Mouse (Mus musculus): ENCODE data around the gene Robo4. TPM values are rescaled to one million over a fixed set of nuclear protein-coding genes. Genes with fewer than 3 reads are reported as not detected.

Robo4 gene
- polyA plus RNA-seq, 1 experiment from 2014 or later, result 17.5 TPM

DNA sequence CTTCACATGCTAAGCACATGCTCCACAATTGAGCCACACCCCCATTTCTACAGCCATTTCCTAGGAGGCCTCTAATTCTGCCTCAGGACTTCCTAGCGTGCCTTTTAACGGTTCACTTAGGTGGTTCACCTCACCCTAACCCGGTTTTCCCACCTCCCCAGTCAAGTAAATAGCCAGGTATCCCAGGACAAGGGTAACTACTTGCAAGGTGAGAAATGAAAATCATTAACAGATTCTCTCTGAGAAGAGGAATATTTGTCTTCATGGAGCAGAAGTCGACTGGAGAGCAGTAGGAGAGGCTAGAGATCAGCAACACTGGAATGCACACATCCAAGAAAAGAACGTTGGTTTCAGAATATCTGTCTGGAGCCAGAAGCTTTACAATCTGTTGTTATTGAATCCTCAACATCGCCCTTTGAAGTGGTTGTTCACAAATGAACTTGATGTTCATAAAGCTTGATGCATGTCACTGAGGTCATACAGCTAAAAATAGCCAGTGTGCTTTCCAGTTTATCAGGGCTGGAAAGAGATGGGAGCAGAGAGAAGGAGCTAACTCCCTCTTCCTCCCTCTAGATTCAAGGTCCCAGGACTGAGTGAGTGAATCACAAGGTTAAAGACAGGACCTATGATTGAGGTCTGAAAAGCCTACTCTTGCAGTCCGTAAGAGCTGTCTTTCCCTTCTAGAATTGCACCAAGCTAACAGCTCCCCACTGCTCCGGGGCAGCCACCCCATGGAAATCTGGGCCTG is 8.2 kb downstream of the Robo4 start:
- no peak for DNase-seq (ENCODE audit: low spot score)
- no peaks in the 10 kb centered on the region for H3K27me3 ChIP-seq (ENCODE audit: insufficient read depth, low read length)
- no peak overlapping the region for H3K27ac ChIP-seq
- H3K36me3 ChIP-seq (ENCODE audit: insufficient read depth, low read length), result no peaks in the 10 kb centered on the region
- no peak overlapping the region for H3K4me3 ChIP-seq (replicated peaks; ENCODE audit: low read depth, low read length)
- WGBS, result 56% methylated on average over 8 of the region's 8 CpGs
- H3K9ac ChIP-seq (ENCODE audit: low read depth, low read length), result no peak overlapping the region
- TF ChIP-seq CTCF (IDR thresholded peaks at IDR 0.05; ENCODE audit: low read depth), result no peak
- no peak overlapping the region for H3K4me2 ChIP-seq (ENCODE audit: low read length)
- H3K9me3 ChIP-seq (replicated peaks; ENCODE audit: low read length), result no peaks in the 10 kb centered on the region
- no peaks in the 10 kb centered on the region for H3K4me1 ChIP-seq (replicated peaks; ENCODE audit: insufficient read depth, low read length)
- ATAC-seq (replicated peaks; ENCODE audit: low FRiP score, low read depth), result no peak

DNA sequence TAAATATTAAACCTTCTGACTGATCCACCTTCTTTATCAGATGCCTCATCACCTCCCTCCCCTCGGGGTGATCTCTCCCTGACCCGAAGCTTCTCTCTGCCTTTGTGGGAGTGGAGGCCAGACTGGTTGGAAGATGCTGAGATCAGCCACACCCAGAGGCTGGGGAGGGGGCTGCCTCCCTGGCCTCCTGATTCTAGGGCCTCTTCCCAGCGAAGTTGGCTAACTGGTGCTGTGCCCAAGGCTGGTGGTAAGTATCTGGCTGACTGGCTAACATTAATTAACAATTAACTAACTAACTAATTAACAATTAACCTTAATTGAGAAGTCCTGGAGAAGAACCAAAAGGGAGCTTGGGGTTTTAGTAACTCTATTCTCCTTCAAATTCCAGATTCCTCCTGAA is 11.3 kb downstream of the Robo4 start:
- Histone ChIP-seq H3K27me3 (ENCODE audit: insufficient read depth, low read length) (no peaks in the 10 kb centered on the region), H3K4me3 (replicated peaks; ENCODE audit: low read depth, low read length) (no peak overlapping the region), H3K4me2 (ENCODE audit: low read length) (no peak overlapping the region), H3K36me3 (ENCODE audit: insufficient read depth, low read length) (no peaks in the 10 kb centered on the region), H3K4me1 (replicated peaks; ENCODE audit: insufficient read depth, low read length) (no peaks in the 10 kb centered on the region), H3K9me3 (replicated peaks; ENCODE audit: low read length) (no peaks in the 10 kb centered on the region), H3K27ac (no peak overlapping the region), H3K9ac (ENCODE audit: low read depth, low read length) (no peak overlapping the region)
- 55% methylated on average over 3 of the region's 3 CpGs for WGBS
- DNase-seq (ENCODE audit: low spot score) (no peak), ATAC-seq (replicated peaks; ENCODE audit: low FRiP score, low read depth) (no peak)
- no peak for TF ChIP-seq CTCF (IDR thresholded peaks at IDR 0.05; ENCODE audit: low read depth)

DNA sequence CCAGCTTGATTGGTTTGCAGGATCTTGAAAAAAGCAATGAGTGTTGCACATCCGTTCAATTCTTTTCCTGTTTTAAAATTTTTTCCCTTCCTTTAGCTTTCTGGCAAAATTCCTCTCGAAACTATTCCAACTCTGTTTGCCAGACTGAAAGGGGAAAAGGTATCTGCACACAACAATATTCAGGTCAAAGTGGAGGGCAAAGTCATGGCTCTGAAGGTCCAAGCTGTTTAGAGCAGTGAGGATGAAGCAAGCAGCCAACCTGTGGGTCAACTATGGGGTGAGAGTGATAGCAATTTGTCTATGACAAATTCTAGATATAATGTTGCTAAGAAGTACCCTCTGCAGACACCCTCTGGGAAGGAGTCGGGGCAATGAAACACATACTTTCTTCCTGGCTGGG is 13.0 kb downstream of the Robo4 start:
- no peak for DNase-seq (ENCODE audit: low spot score)
- H3K4me1 ChIP-seq (replicated peaks; ENCODE audit: insufficient read depth, low read length), result no peaks in the 10 kb centered on the region
- no peak for ATAC-seq (replicated peaks; ENCODE audit: low FRiP score, low read depth)
- TF ChIP-seq CTCF (IDR thresholded peaks at IDR 0.05; ENCODE audit: low read depth), result no peak
- no peak overlapping the region for H3K27ac ChIP-seq
- 70% methylated on average over 3 of the region's 3 CpGs for WGBS
- H3K9ac ChIP-seq (ENCODE audit: low read depth, low read length), result no peak overlapping the region
- no peaks in the 10 kb centered on the region for H3K36me3 ChIP-seq (ENCODE audit: insufficient read depth, low read length)
- no peak overlapping the region for H3K4me3 ChIP-seq (replicated peaks; ENCODE audit: low read depth, low read length)
- H3K4me2 ChIP-seq (ENCODE audit: low read length), result no peak overlapping the region
- H3K27me3 ChIP-seq (ENCODE audit: insufficient read depth, low read length), result no peaks in the 10 kb centered on the region
- no peaks in the 10 kb centered on the region for H3K9me3 ChIP-seq (replicated peaks; ENCODE audit: low read length)

DNA sequence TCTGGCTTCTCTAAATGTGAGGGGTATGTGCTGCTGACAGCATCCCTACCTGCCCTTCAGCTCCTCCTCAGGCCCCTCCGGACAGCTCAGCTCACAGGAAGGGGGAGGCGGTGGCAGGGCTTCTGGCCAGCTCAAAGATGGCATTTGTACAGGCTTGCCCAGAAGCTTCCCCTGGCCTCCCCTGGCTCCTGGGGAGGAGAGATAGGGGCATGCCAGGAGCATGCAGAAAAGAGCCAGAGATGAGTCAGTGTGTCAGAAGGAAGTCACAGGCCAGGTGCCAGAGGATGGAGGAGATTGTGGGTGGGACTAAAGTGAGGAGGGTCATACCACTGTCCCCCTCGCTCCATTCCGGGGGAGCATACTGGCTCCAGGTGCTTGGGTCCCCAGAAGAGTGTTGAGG is 17.1 kb downstream of the Robo4 start:
- DNase-seq (ENCODE audit: low spot score), result no peak
- ATAC-seq (replicated peaks; ENCODE audit: low FRiP score, low read depth), result no peak
- no peak for TF ChIP-seq CTCF (IDR thresholded peaks at IDR 0.05; ENCODE audit: low read depth)
- 70% methylated on average over 4 of the region's 4 CpGs for WGBS
- H3K9me3 ChIP-seq (replicated peaks; ENCODE audit: low read length), result no peaks in the 10 kb centered on the region
- H3K4me3 ChIP-seq (replicated peaks; ENCODE audit: low read depth, low read length), result no peak overlapping the region
- no peaks in the 10 kb centered on the region for H3K36me3 ChIP-seq (ENCODE audit: insufficient read depth, low read length)
- H3K27ac ChIP-seq, result no peak overlapping the region
- no peak overlapping the region for H3K9ac ChIP-seq (ENCODE audit: low read depth, low read length)
- H3K4me2 ChIP-seq (ENCODE audit: low read length), result no peak overlapping the region
- H3K27me3 ChIP-seq (ENCODE audit: insufficient read depth, low read length), result no peaks in the 10 kb centered on the region
- peaks cover 4% of the 10 kb centered on the region; the same call in 1 of the 2 replicates for H3K4me1 ChIP-seq (replicated peaks; ENCODE audit: insufficient read depth, low read length)

DNA sequence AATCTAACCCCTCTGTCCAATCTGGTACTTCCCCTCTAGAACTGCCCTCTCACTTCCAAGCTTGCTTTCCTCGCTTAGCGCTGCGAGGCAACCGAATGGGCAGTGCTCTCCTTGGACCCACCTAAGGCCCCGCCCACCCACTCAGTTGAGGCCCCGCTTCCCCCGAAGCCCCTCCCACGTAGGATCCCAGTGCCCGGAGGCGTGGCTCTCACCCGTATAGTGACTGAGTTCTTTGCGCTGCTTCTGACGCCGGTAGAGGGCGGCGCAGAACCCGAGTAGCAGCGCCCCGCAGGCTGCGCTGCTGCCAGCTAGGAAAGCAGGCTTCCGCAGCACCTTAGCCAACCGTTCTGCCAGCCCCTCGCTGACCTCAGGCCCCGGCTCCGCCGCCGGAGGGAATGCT is 19.0 kb downstream of the Robo4 start:
- Histone ChIP-seq H3K4me3 (replicated peaks; ENCODE audit: low read depth, low read length) (peak overlapping the region; percentile 20; the same call in 1 of the 2 replicates), H3K4me2 (ENCODE audit: low read length) (peak overlapping the region; percentile 59), H3K36me3 (ENCODE audit: insufficient read depth, low read length) (no peaks in the 10 kb centered on the region), H3K9me3 (replicated peaks; ENCODE audit: low read length) (no peaks in the 10 kb centered on the region), H3K4me1 (replicated peaks; ENCODE audit: insufficient read depth, low read length) (peaks cover 4% of the 10 kb centered on the region; the same call in 1 of the 2 replicates), H3K9ac (ENCODE audit: low read depth, low read length) (0 out of 2 replicates have a peak overlapping the region, but pooled peaks have one; percentile 10), H3K27me3 (ENCODE audit: insufficient read depth, low read length) (no peaks in the 10 kb centered on the region), H3K27ac (no peak overlapping the region)
- DNase-seq (ENCODE audit: low spot score), result peak; percentile 96
- peak; percentile 74 for TF ChIP-seq CTCF (IDR thresholded peaks at IDR 0.05; ENCODE audit: low read depth)
- WGBS, result under 1% methylated on average over 27 of the region's 27 CpGs
- ATAC-seq (replicated peaks; ENCODE audit: low FRiP score, low read depth), result peak; percentile 93

DNA sequence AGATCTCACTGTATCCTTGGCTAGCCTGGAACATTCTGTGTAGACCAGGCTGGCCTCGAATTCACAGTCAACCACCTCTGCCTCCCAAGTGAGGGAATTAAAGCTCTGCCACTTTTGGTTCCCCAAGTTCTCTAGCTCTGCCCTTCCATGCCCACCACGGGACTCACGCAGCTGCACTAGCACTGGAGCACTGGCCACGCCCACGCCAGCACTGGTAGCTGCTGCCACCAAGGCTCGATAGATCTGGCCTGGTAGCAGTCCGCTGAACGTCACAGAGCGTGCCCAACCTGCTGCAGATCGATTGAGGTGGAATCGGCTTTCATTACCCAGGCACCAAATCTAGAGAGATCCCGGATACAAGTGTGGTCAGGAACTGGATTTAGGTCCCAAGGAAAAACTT is 19.5 kb downstream of the Robo4 start:
- peaks cover 4% of the 10 kb centered on the region; the same call in 1 of the 2 replicates for H3K4me1 ChIP-seq (replicated peaks; ENCODE audit: insufficient read depth, low read length)
- H3K9ac ChIP-seq (ENCODE audit: low read depth, low read length), result no peak overlapping the region
- H3K4me3 ChIP-seq (replicated peaks; ENCODE audit: low read depth, low read length), result peak overlapping the region; percentile 20; the same call in 1 of the 2 replicates
- 15% methylated on average over 12 of the region's 12 CpGs for WGBS
- H3K4me2 ChIP-seq (ENCODE audit: low read length), result peak overlapping the region; percentile 59
- no peaks in the 10 kb centered on the region for H3K27me3 ChIP-seq (ENCODE audit: insufficient read depth, low read length)
- H3K27ac ChIP-seq, result no peak overlapping the region
- DNase-seq (ENCODE audit: low spot score) (no peak), ATAC-seq (replicated peaks; ENCODE audit: low FRiP score, low read depth) (peak; percentile 29; the same call in 1 of the 2 replicates)
- H3K36me3 ChIP-seq (ENCODE audit: insufficient read depth, low read length), result no peaks in the 10 kb centered on the region
- TF ChIP-seq CTCF (IDR thresholded peaks at IDR 0.05; ENCODE audit: low read depth), result no peak
- H3K9me3 ChIP-seq (replicated peaks; ENCODE audit: low read length), result no peaks in the 10 kb centered on the region
